Mouse (Mus musculus): Measurements from ENCODE around the gene Foxa3.
"Not testable (repeated sequence)": the region's sequence is repeated elsewhere in the genome, so short reads cannot be mapped to it uniquely, and the experiment has no call there.

The Foxa3 gene

DNA sequence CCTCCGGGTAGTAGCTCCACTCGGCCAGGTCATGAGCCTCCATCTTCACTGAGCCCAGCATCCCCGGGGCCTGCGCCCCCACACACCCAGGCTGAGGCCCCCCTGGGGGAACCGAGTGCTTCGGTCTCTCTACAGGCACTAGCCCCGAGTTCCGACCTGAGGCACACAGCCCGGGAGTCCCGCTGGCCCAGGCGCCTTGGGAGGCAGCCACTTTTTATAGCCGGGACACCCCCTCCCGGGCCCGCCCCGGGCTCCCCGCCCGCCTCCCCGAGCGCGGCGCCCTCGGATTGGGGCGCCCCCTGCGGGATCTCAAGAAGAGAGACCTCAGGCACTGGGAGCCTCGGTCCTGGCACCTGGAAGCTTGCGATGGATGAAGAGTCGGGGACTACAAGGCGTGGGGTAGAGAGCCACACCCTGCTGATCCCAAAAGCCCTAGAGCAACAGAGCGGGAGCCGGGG is at the start of gene Foxa3:
Gene Foxa3, minus strand, starts transcription at position 182 of the 458 bp plus-strand sequence.
- peak; percentile 32 to 41 for DNase-seq

DNA sequence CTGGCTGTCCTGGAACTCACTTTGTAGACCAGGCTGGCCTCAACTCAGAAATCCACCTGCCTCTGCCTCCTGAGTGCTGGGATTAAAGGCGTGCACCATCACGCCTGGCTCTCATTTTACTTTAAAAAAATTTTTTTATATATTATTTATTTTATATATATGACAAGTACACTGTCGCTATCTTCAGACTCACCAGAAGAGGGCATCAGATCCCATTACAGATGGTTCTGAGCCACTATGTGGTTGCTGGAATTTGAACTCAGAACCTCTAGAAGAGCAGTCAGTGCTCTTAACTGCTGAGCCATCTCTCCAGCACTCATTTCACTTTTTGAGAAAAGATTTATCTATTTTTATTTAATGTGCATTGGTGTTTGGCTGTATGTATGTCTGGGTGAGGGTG is 47.7 kb upstream of the Foxa3 start:
- not testable (repeated sequence) for DNase-seq

DNA sequence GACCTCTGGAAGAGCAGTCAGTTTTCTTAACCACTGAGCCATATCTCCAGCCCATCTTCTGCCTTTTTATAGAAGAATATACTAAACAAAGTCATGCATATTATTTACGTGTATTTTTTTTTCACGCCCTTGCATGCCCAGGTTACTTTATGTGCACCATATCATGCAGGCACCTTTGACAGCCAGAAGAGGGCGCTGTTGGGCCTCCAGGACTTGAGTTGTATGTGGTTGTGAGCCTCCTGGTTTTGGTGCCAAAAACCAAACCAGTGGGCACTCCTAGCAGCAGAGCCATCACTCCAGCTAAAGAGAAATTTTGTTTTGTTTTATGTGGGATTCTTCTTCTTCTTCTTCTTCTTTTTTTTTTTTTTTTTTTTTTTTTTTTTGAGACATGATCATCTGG is 46.2 kb upstream of the Foxa3 start:
- DNase-seq = no peak

DNA sequence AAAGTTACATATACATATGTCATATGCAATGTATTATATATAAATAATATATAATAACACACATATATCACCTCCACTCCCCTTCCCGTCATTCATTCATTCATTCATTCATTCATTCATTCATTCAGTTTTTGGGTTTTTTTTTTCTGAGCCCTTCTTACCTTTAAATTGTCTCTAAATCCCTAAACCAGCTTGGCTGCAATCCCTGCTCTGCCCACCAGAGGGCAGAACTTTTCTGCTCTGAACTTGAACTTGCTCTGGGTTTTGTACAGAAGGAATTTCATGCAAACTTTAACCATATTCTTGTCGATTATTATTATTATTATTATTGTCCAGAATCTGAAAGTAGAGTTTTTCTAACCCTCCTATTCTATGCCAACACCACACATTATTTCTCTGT is 45.4 kb upstream of the Foxa3 start:
- peak in 1 of 2 experiments; percentile 85 for DNase-seq

DNA sequence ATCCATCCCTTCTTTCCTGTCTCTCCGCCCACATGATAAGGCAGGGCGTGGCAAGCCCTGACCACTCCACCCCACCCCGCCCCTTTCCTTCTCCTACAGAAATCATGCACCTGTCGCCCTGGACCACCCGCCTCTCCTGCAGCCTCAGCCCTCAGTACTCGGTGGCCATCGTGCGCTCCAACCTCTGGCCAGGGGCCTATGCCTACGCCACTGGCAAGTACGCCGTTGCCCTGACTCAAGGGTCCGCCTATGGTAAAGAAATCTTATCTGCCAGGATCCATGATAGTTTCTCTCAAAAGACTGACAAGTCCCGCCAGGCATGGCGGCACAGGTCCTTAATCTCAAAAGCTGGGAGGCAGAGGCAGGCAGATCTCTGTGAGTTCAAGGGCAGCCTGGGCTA is 44.6 kb upstream of the Foxa3 start:
- no peak for DNase-seq

DNA sequence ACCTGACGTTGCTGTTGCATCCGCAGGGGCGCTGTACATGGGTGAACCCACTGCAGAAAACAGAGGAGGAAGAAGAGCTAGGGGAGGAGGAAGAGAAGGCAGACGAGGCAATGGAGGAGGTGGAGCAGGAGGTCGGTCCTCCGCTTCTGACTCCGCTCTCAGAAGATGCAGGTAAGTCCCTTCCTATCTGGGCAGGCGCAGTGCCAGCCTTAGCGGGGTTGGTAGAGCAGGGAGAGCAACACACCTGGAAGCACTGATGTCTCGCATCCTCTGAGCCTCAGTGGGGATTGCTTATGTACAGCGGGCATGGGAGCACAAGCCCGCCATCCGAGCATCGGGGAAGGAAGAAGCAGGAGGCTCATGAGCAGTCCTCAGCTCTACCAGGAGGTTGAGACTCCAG is 43.7 kb upstream of the Foxa3 start:
- DNase-seq = no peak

DNA sequence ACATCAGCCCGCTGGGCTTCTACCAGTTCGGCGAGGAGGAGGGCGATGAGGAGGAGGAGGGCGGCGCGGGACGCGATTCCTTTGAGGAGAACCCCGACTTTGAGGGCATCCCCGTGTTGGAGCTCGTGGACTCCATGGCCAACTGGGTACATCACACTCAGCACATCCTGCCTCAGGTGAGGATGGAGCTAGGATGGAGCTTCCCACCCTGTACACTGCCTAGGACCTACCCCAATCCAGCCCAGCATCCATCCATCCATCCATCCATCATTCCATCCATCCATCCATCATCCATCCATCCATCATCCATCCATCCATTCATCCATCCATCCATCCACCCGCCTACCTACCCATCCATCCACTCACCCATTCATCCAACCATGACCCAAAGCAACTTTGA is 42.6 kb upstream of the Foxa3 start:
- no peak for DNase-seq

DNA sequence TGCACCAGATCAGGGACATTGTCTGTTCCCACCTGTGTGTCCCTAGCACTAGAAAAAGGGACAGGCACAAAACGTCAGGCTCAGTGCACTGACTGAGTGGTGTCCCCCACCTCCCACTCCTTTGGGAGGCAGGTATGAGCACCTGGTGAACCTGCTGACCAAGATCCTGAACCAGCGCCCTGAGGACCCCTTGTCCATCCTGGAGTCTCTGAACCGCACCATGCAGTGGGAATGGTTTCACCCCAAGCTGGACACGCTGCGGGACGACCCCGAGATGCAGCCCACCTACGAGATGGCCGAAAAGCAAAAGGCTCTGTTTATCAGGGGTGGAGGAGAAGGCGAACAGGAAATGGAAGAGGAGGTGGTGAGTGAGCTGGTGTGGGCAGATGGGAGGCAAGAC is 34.1 kb upstream of the Foxa3 start:
- DNase-seq = no peak

DNA sequence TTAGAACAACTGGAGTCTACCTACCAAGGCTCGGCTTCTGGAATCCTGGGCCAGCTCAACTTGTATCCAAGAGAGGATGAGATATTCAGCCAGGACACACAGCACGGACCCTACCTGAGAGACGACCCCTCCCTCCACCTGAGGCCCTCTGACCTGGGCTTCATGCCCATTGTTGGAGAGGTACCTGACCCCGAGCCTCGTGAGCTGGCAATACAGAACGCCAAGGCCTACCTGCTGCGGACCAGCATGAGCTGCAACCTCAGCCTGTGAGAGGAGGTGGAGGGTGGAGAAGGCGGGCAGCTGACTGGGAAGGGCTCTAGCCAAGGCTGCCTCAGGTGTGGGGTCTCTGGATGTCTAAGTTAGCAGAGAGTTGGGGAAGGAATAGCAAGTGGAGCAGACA is 31.8 kb upstream of the Foxa3 start:
- DNase-seq = no peak

DNA sequence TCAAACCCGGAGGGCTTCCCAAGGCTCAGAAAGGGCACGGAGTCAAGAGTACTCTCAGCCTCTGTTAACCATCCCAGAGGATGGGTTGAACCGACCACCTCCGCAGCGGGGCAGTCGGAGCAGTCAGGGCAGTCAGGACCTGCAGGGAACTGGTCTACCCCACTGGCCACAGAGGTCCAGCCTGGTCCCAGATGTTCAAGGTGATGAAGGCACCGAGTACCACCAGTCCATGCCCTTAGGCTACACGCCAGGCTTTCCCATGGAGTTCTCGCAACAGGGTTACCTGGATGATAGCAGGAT is 31.4 kb upstream of the Foxa3 start:
- no peak for DNase-seq

DNA sequence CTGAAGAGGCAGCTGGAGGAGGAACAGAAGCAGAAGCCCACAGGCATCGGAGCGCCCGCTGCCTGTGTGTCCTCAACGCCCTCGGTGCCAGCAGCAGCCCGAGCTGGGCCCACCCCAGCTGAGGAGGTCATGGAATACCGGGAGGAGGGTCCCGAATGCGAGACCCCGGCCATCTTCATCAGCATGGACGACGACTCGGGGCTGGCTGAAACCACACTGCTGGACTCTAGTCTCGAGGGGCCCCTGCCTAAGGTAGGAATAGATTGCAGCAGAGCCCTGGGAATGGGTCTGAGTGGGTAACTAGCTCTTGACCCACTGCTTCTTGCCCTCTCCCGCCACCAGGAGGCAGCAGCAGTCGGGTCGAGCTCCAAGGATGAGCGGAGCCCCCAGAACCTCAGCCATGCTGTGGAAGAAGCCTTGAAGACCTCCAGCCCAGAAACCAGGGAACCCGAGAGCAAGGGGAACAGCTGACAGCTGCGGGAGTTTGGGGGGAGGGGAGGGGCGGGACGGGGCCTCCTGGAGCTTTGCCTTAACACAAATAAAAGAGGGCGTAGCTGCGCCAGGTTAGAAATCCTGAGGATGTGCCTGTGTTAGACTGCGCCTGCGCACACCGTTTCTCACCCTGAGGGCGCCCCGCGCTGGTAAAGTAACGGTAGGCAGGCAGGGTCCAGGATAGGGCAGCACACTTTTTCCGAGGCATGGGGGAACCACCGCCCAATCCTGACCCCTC is 30.9 kb upstream of the Foxa3 start, which contains the start of gene Rsph6a:
Gene Rsph6a, plus strand, starts transcription at position 644 of the 730 bp plus-strand sequence.
- peak in 1 of 2 experiments; percentile 25 for DNase-seq

DNA sequence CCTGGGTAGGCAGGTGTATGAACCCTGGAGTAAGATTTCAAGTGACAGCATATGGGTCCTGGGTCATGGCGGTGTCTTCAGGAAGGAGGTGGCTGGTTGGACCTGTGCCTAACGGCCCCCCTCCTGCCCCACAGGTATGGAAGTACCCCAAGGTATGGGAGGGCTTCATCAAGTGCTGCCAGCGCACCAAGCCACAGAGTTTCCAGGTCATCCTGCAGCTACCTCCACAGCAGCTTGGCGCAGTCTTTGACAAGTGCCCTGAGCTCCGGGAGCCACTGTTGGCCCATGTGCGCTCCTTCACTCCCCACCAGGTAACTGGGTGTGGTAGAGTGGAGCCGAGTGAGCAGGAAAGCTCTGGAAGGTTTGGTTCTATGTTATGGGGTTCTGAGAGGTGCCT is 29.8 kb upstream of the Foxa3 start:
- no peak for DNase-seq

DNA sequence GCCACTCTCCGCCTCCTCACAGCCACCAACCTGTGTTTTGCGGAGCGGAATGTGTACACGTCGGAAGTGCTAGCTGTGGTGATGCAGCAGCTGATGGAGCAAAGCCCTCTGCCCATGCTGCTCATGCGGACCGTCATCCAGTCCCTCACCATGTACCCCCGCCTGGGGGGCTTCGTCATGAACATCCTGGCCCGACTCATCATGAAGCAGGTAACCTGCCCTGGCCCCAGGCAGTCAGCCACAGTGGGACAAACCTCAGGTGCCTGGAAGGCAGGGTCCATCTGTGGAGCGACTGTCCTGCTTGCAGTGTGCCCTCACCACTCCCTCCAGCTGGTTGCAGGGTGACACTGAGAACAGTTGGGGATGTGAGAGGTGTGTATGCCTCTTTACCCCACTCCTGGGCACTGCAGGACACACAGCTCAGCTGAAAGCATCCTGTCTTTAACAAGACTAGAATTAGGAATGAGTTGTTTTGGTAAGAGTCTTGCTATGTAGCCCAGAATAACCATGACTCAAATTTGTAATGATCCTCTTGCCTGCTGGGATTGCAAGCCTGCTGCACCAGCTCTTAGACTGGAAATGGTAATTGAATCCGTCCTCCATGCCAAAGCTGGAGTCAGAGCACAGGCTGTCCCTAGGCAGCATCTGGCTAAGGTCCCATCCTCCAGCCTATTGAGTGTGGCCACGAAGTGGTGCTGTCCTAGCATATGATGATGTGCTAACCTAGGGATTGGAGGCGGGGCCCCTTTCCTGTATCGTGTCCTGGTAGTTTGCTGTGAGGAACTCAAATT is 29.2 kb upstream of the Foxa3 start:
- no peak for DNase-seq

DNA sequence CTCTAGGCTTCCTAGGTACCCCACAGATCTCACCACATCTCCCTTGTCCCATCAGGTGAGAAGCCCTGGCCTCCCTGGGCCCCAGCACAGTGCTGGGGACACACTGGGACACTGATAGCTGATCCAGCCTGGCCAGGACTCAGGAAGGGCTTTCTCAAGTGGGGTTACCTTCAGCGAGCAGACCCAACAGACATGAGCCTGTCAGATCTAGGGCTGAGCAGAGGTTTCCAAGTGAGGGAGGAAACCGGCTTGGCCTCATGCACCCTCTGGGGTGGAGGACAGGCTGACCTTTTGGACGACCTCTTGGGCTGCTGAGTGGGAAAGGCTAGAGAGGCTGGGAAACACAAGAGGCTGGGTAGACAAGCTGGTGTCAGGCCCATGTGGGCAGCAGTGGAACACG is 27.8 kb upstream of the Foxa3 start:
- no peak for DNase-seq

DNA sequence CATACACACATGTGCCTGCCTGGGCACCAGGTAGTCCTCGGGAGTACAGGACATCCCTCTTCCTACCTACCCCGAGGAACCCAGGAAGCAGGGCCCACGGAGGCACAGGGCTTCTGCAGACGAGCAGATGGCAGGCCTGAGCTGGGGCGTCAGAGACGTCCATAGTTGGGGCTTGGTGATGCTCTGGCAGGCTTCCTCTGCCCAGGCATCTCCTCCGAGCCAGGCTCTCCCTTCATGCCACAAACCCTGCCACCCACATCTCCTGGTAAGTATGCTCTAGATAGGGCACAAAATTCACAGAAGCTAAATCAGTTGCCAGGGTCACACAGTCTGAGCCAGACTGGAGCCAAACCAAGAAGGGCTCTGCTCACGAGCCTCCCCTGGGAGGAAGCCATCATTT is 26.8 kb upstream of the Foxa3 start:
- DNase-seq = no peak

DNA sequence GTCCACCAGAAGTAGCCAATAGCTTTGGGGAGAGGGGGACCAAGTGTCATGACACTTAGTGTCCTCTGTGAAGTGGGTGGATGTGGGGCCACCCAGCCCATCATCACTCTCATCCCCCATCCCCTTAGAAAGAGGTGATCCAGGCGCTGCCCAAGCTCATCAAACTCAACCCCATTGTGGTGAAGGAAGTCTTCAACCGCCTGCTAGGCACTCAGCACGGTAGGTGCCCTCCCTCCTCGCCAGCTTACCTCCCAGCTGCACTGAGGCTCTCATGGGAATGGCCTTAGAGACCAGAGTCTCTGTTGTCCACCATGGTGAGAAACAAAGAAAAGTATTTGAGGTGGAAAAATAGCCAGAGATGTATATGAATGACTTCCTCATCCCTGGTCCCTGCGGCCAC is 25.9 kb upstream of the Foxa3 start:
- no peak for DNase-seq

DNA sequence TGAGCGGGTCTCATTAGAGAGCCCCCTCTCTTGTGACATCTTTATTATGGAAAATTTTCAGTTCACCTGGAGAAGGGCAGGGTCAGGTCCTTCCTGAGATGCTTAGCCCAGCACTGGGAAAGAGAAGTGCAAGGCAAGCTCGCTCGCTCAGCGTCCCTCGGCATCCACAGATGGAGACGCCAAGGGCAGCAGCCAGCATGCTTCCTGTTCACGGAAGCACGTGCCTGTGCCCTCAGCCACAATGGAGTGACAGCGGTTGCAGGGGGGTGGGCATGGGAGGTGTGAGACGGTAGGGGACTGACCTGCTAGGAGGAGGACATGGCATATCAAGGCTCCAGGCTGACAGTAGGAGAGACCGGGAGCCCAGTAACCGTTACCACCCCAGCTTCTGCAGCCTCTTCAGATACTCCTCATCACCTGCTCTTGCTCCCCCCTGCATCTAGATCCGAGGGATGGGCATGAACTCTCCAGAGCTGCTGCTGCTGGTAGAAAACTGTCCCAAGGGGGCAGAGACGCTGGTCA is 24.7 kb upstream of the Foxa3 start:
- DNase-seq = no peak

DNA sequence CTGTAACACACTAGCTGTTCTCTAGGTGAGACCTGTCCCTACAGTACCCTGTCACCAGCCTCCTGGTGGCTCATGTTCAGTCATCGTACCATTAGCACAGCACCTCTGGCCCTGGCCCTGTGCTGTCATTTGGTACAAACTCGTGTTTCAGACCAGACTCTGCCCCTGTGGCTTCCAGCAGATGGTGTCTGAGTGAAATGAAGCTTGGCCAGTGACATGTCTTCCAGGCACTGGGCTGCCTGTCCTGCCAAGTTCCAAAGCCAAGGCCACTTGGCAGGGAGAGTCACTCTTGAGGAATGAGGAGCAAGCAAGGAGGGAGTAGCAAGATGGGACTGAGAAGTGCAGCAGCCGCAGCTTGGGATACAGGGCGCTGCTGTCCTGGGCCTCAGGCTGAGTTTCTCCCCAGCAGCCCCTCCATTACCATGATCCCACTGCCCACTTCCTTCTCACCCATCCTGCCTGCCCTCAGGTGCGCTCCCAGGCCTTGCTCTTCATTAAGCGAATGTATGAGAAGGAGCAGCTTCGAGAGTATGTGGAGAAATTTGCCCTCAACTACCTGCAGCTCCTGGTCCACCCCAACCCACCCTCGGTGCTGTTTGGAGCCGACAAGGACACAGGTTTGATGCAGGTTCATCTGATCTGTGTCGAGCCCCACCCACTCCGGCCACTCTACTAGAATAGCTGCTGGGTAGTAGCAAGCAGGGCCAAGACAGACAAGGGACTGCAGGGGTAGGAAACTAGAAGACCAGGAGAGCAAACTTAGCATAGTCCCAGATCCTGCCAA is 23.1 kb upstream of the Foxa3 start:
- no peak for DNase-seq

DNA sequence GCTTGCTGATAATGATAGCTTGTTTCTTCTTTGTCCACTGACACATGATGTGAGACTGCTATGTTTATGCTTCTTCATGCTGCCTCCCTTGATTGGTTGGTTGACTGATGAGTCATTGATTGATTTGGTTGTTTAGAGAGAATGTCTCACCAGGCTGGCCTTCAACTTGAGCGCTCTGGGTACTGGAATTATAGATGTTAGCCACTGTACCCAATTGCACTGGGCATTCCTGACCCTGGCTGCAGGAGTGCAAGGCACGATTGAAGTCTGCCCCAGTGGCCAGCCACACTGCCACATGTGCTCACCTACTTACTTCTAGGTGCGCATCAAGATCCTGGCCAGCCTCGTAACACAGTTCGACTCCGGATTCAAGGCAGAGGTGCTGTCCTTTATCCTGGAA is 21.3 kb upstream of the Foxa3 start:
- DNase-seq = no peak

DNA sequence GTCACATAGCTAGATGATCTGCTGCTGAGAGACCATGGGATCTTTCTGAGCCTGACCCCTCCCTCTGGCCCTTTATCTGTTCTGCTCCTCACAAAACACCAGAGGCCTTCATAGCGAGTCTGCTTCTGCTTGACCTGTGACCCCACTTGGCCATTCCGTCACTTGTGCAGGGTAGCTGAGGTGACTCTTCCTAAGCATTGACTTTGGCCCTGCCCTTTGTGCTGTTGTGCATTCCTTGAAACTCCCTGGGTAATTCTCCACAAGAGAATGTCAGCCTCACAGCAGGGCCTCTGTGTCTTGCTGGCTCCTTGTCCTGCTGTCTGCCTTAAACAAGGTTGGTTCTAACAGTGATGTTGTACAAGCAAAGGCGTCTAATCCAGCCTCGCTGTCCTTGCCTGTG is 8.3 kb upstream of the Foxa3 start:
- no peak for DNase-seq

DNA sequence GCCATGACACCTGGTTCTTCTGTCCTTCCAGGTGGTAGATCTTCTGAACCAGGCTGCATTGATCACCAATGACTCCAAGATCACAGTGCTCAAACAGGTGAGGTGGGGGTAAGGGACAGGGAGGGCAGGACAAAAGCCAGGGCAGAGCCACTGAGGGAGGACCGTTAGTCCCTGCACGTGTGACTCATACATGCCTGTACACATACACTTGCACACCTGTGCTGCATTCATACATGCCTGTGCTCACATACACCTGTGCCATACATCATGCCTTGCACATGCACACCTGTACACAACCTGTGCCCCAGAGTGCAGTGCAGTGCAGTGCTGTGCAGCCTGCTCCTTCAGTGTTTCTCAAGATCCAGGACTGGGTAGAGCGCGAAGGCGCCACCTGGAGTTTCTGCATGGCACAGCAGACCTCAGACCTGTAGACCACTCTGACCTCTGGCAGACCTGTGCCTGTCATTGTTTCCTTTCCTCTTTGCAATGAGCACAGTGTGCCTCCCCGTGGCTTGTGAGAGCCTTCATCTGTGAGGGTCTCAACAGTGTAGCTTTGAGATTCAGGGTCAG is 5.8 kb upstream of the Foxa3 start:
- peak in 1 of 2 experiments; percentile 61 for DNase-seq

DNA sequence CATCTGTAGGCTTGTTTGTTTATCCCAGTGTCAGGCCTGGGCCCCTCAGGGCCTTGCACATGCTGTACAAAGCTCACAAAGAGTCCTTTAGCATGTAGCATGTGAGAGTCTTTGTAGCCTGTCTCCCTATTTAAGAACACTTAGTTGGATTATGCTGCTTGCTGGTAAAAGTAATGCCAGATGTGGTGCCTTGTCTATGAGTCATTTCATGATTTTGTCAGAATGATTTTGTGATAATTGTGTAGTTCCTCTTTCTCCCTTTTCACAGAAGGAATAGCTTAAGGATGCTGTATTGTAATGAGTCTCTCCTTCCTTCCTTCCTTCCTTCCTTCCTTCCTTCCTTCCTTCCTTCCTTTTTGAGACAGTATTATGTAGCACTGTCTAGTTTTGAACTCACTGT is 4.7 kb upstream of the Foxa3 start:
- DNase-seq = no peak
